Mouse (Mus musculus) midbrain, embryonic 10.5 days (tissue): ENCODE measurements around the gene Bco1. TPM values are rescaled to one million over a fixed set of nuclear protein-coding genes. Genes with fewer than 3 reads are reported as not detected.

ENCODE experiments used
- DNase-seq: peaks from one replicate; pipeline ENCODE4 v3.0.0-alpha.2; 2017; ENCODE audit warnings: low spot score
- H3K27ac ChIP-seq: fragments of 300-500 bp; sonication (generic); replicated peaks from 2 replicates; pipeline ENCODE4 v1.5.1; 2016; ENCODE audit warnings: mild to moderate bottlenecking
- H3K27me3 ChIP-seq: fragments of 300-500 bp; sonication (generic); 2 replicates; pipeline ENCODE4 v1.6.1; 2016; ENCODE audit warnings: low read depth, mild to moderate bottlenecking; ENCODE audit not compliant: poor library complexity, severe bottlenecking
- H3K36me3 ChIP-seq: fragments of 300-500 bp; sonication (generic); 2 replicates; pipeline ENCODE4 v1.6.1; 2016; ENCODE audit warnings: mild to moderate bottlenecking, moderate library complexity
- H3K4me1 ChIP-seq: fragments of 300-500 bp; sonication (generic); 2 replicates; pipeline ENCODE4 v1.6.1; 2016
- H3K4me3 ChIP-seq: fragments of 300-500 bp; sonication (generic); 2 replicates; pipeline ENCODE4 v1.5.1; 2016; ENCODE audit warnings: mild to moderate bottlenecking, moderate library complexity
- H3K9me3 ChIP-seq: fragments of 300-500 bp; sonication (generic); replicated peaks from 2 replicates; pipeline ENCODE4 v1.6.1; 2016; ENCODE audit warnings: mild to moderate bottlenecking
- WGBS: fragments of 180-500 bp; shearing (Covaris S2); methylation state at CpG from one replicate; pipeline ENCODE4 v1.1.7; 2016; 5-methylcytosine and 5-hydroxymethylcytosine counted together
- polyA plus RNA-seq: library from polyadenylated mRNA; unstranded; fragments of >200 nt; fragmentation: Nextera tagmentation; extraction: Ambion mirVana; gene quantifications from 2 replicates; pipeline ENCODE4 v1.2.1, GENCODE M21; 2016

Bco1 gene
- polyA plus RNA-seq, 1 experiment from 2014 or later = 0.05 TPM

GRCm38 (mm10) chr8:117125854-117126253 lies 30.2 kb downstream of the Bco1 start:
- H3K36me3 ChIP-seq = no peaks in the 10 kb centered on the region
- DNase-seq = no peak
- H3K9me3 ChIP-seq = no peaks in the 10 kb centered on the region
- no peaks in the 10 kb centered on the region for H3K4me1 ChIP-seq
- H3K27ac ChIP-seq = no peak overlapping the region
- no peaks in the 10 kb centered on the region for H3K27me3 ChIP-seq
- WGBS = 91% methylated on average over 3 of the region's 3 CpGs
- H3K4me3 ChIP-seq = no peak overlapping the region

- Histone ChIP-seq H3K4me1 (no peaks in the 10 kb centered on the region), H3K27ac (no peak overlapping the region), H3K27me3 (no peaks in the 10 kb centered on the region), H3K4me3 (no peak overlapping the region), H3K9me3 (no peaks in the 10 kb centered on the region), H3K36me3 (no peaks in the 10 kb centered on the region)
- 92% methylated on average over 3 of the region's 3 CpGs for WGBS
- no peak for DNase-seq
These were observed 30.8 kb downstream of the Bco1 start for GRCm38 (mm10) chr8:117126411-117126810.

GRCm38 (mm10) chr8:117127063-117127462 lies 31.4 kb downstream of the Bco1 start:
- H3K27me3 ChIP-seq = no peaks in the 10 kb centered on the region
- no peaks in the 10 kb centered on the region for H3K36me3 ChIP-seq
- no peaks in the 10 kb centered on the region for H3K4me1 ChIP-seq
- no peak overlapping the region for H3K27ac ChIP-seq
- 85% methylated on average over 8 of the region's 8 CpGs for WGBS
- DNase-seq = no peak
- no peaks in the 10 kb centered on the region for H3K9me3 ChIP-seq
- no peak overlapping the region for H3K4me3 ChIP-seq

GRCm38 (mm10) chr8:117133702-117134101 lies 38.0 kb downstream of the Bco1 start:
- 83% methylated on average over 3 of the region's 3 CpGs for WGBS
- Histone ChIP-seq H3K4me3 (no peak overlapping the region), H3K4me1 (no peaks in the 10 kb centered on the region), H3K9me3 (no peaks in the 10 kb centered on the region), H3K27ac (no peak overlapping the region), H3K36me3 (no peaks in the 10 kb centered on the region), H3K27me3 (no peaks in the 10 kb centered on the region)
- no peak for DNase-seq

- peaks cover 5% of the 10 kb centered on the region for H3K9me3 ChIP-seq
- H3K27ac ChIP-seq = no peak overlapping the region
- no peaks in the 10 kb centered on the region for H3K27me3 ChIP-seq
- H3K36me3 ChIP-seq = no peaks in the 10 kb centered on the region
- H3K4me3 ChIP-seq = no peak overlapping the region
- H3K4me1 ChIP-seq = no peaks in the 10 kb centered on the region
- 19% methylated on average over 4 of the region's 4 CpGs for WGBS
- DNase-seq = no peak
These were observed 40.7 kb downstream of the Bco1 start for GRCm38 (mm10) chr8:117136351-117136750.

- Histone ChIP-seq H3K4me1 (no peaks in the 10 kb centered on the region), H3K27me3 (no peaks in the 10 kb centered on the region), H3K9me3 (peaks cover 5% of the 10 kb centered on the region), H3K27ac (no peak overlapping the region), H3K36me3 (no peaks in the 10 kb centered on the region), H3K4me3 (no peak overlapping the region)
- DNase-seq = no peak
- 56% methylated on average over 2 of the region's 2 CpGs for WGBS
These were observed 41.1 kb downstream of the Bco1 start for GRCm38 (mm10) chr8:117136763-117137162.

- no peak for DNase-seq
- Histone ChIP-seq H3K27ac (no peak overlapping the region), H3K36me3 (no peaks in the 10 kb centered on the region), H3K4me1 (no peaks in the 10 kb centered on the region), H3K9me3 (peaks cover 5% of the 10 kb centered on the region), H3K27me3 (no peaks in the 10 kb centered on the region), H3K4me3 (no peak overlapping the region)
- WGBS = 71% methylated on average over 11 of the region's 11 CpGs
These were observed 41.7 kb downstream of the Bco1 start for GRCm38 (mm10) chr8:117137357-117137756.

GRCm38 (mm10) chr8:117148520-117148919 lies 52.9 kb downstream of the Bco1 start:
- 92% methylated on average over 6 of the region's 6 CpGs for WGBS

GRCm38 (mm10) chr8:117156149-117156548 lies 60.5 kb downstream of the Bco1 start:
- Histone ChIP-seq H3K36me3 (no peaks in the 10 kb centered on the region), H3K9me3 (no peaks in the 10 kb centered on the region), H3K4me1 (peaks cover 42% of the 10 kb centered on the region), H3K4me3 (peak overlapping the region; percentile 87), H3K27ac (no peak overlapping the region), H3K27me3 (no peaks in the 10 kb centered on the region)
- no peak for DNase-seq
- 97% methylated on average over 4 of the region's 4 CpGs for WGBS

More at GRCm38 (mm10) chr8:117148520-117148919, 52.9 kb downstream of the Bco1 start:
- Histone ChIP-seq H3K4me3 (no peak overlapping the region), H3K4me1 (no peaks in the 10 kb centered on the region), H3K9me3 (no peaks in the 10 kb centered on the region), H3K27me3 (no peaks in the 10 kb centered on the region), H3K36me3 (no peaks in the 10 kb centered on the region), H3K27ac (no peak overlapping the region)
- DNase-seq = no peak

GRCm38 (mm10) chr8:117156866-117157768 lies 61.5 kb downstream of the Bco1 start:
- DNase-seq = no peak
- no peaks in the 10 kb centered on the region for H3K27me3 ChIP-seq
- H3K9me3 ChIP-seq = no peaks in the 10 kb centered on the region
- 11% methylated on average over 33 of the region's 33 CpGs for WGBS
- peak overlapping the region; percentile 92 for H3K27ac ChIP-seq
- no peaks in the 10 kb centered on the region for H3K36me3 ChIP-seq
- peak overlapping the region; percentile 87 for H3K4me3 ChIP-seq
- peaks cover 42% of the 10 kb centered on the region for H3K4me1 ChIP-seq

GRCm38 (mm10) chr8:117157769-117158091 lies 62.1 kb downstream of the Bco1 start:
- Histone ChIP-seq H3K27ac (peak overlapping the region; percentile 92), H3K9me3 (no peaks in the 10 kb centered on the region), H3K4me3 (peak overlapping the region; percentile 87), H3K4me1 (peaks cover 42% of the 10 kb centered on the region), H3K27me3 (no peaks in the 10 kb centered on the region), H3K36me3 (no peaks in the 10 kb centered on the region)
- peak; percentile 96 for DNase-seq
- under 1% methylated on average over 45 of the region's 45 CpGs for WGBS

- H3K4me3 ChIP-seq = peak within 1 kb of the TSS; percentile 87
- WGBS = 1% methylated on average over 51 of the region's 65 CpGs
- H3K9me3 ChIP-seq = no peaks in the 10 kb centered on the region
- no peaks in the 10 kb centered on the region for H3K36me3 ChIP-seq
- H3K4me1 ChIP-seq = peaks cover 42% of the 10 kb centered on the region
- DNase-seq = no peak
- no peaks in the 10 kb centered on the region for H3K27me3 ChIP-seq
- H3K27ac ChIP-seq = peak within 1 kb of the TSS; percentile 92
These were observed 62.6 kb downstream of the Bco1 start, which contains the start of gene Gan for GRCm38 (mm10) chr8:117158135-117158761. Gan (plus strand) TSS chr8:117158135.

- Histone ChIP-seq H3K27ac (no peak overlapping the region), H3K27me3 (no peaks in the 10 kb centered on the region), H3K4me3 (peak overlapping the region; percentile 87), H3K36me3 (no peaks in the 10 kb centered on the region), H3K9me3 (no peaks in the 10 kb centered on the region), H3K4me1 (peaks cover 42% of the 10 kb centered on the region)
- DNase-seq = no peak
- WGBS = 73% methylated on average over 5 of the region's 5 CpGs
These were observed 63.4 kb downstream of the Bco1 start for GRCm38 (mm10) chr8:117159031-117159430.
